Mouse (Mus musculus) liver, adult 2 months (tissue): ENCODE data around the gene Psmg3. TPM values are rescaled to one million over a fixed set of nuclear protein-coding genes. Genes with fewer than 3 reads are reported as not detected.

Source experiments
- DNase-seq: peaks from one replicate; pipeline ENCODE4 v3.0.0-alpha.2; 2011; ENCODE audit warnings: low read depth, low spot score; ENCODE audit errors: extremely low read depth
- H3K27ac ChIP-seq: fragments of 200-500 bp; replicated peaks from 2 replicates; pipeline ENCODE4 v1.5.1; 2012; ENCODE audit warnings: low read depth, mild to moderate bottlenecking, control low read depth, inconsistent platforms, low read length; ENCODE audit not compliant: insufficient read depth
- H3K27me3 ChIP-seq: fragments of 200-500 bp; 2 replicates; pipeline ENCODE4 v1.6.1; 2012; ENCODE audit warnings: mild to moderate bottlenecking, moderate library complexity, low read length, inconsistent platforms; ENCODE audit not compliant: control insufficient read depth, insufficient read depth
- H3K36me3 ChIP-seq: fragments of 200-500 bp; 2 replicates; pipeline ENCODE4 v1.6.1; 2012; ENCODE audit warnings: low read length, inconsistent platforms; ENCODE audit not compliant: control insufficient read depth, insufficient read depth
- H3K4me1 ChIP-seq: fragments of 200-500 bp; 2 replicates; pipeline ENCODE4 v1.6.1; 2011; ENCODE audit warnings: low read length; ENCODE audit not compliant: control insufficient read depth, insufficient read depth
- H3K4me3 ChIP-seq: fragments of 200-500 bp; 2 replicates; pipeline ENCODE4 v1.5.1; 2011; ENCODE audit warnings: low read depth, mild to moderate bottlenecking, control low read depth, low read length, moderate library complexity; ENCODE audit not compliant: insufficient read depth
- H3K79me2 ChIP-seq: fragments of 200-500 bp; 2 replicates; pipeline ENCODE4 v1.6.1; 2012; ENCODE audit warnings: inconsistent platforms, mild to moderate bottlenecking, low read length, moderate library complexity; ENCODE audit not compliant: control insufficient read depth, insufficient read depth
- H3K9ac ChIP-seq: fragments of 200-500 bp; 2 replicates; pipeline ENCODE4 v1.6.1; 2012; ENCODE audit warnings: low read depth, mild to moderate bottlenecking, control low read depth, inconsistent platforms, low read length
- CTCF ChIP-seq: fragments of 200-500 bp; IDR thresholded peaks from 2 replicates; pipeline ENCODE4 v1.5.1; 2011; ENCODE audit warnings: low read depth, low read length, control low read depth
- POLR2A ChIP-seq: fragments of 200-500 bp; IDR thresholded peaks from 2 replicates; pipeline ENCODE4 v1.6.1; 2011; ENCODE audit warnings: low read length, control low read depth; ENCODE audit not compliant: insufficient read depth; ENCODE audit errors: extremely low read depth
- WGBS: fragments of 180-500 bp; shearing (Covaris S2); methylation state at CpG from one replicate; pipeline ENCODE4 v1.1.7; 2018; 5-methylcytosine and 5-hydroxymethylcytosine counted together
- polyA plus RNA-seq: library from polyadenylated mRNA; depleted of rRNA; stranded (reverse); fragments of >200 nt; gene quantifications from 2 replicates; pipeline ENCODE4 v1.2.3, GENCODE M21; 2012
- total RNA-seq: library from RNA; depleted of rRNA; stranded (reverse); fragments of >200 nt; gene quantifications from 2 replicates; pipeline ENCODE4 v1.2.3, GENCODE M21; 2014

The Psmg3 gene
- total and polyA plus RNA-seq, 2 experiments: 11.1 to 28.8 TPM

- Histone ChIP-seq H3K27ac (no peak overlapping the region), H3K9ac (no peak overlapping the region), H3K4me3 (no peak overlapping the region), H3K79me2 (no peaks in the 10 kb centered on the region), H3K36me3 (no peaks in the 10 kb centered on the region; the same call in 1 of the 2 replicates), H3K27me3 (no peaks in the 10 kb centered on the region), H3K4me1 (no peaks in the 10 kb centered on the region)
- no peak for DNase-seq
- WGBS: 96% methylated on average over 8 of the region's 8 CpGs
- TF ChIP-seq POLR2A (no peak), CTCF (no peak)
Measured at GRCm38 (mm10) chr5:139805924-139806323, 20.8 kb downstream of the Psmg3 start.

DNA sequence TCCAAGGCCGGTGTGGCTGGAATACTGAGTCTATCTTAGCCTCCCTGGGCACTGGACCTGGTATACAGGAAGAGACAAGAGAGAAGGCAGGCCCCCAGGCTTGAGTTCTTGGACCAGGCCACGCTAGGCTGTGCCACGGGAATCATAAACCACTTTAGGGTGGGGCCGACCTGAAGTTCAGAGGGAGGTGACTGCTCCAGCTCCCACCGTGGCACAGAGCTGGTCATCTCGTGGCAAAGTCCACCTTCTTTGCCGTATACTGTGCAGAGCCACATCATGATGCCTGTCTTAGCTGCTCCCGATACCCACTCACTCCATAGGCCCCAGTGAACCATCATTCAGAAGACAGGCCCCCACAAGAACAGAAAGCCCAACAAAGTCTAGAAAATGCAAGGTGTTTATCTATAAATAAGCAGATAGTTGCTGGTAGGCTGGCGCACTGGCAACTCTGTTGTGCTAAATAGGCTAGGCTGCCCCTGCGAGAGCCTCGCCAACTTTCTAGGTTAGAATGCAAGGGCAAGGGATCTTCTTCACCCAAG lies 22.0 kb downstream of the Psmg3 start:
- no peaks in the 10 kb centered on the region for H3K4me1 ChIP-seq
- no peak overlapping the region for H3K4me3 ChIP-seq
- DNase-seq: no peak
- TF ChIP-seq CTCF (no peak), POLR2A (no peak)
- 86% methylated on average over 11 of the region's 11 CpGs for WGBS
- H3K27ac ChIP-seq: no peak overlapping the region
- H3K27me3 ChIP-seq: no peaks in the 10 kb centered on the region
- H3K9ac ChIP-seq: no peak overlapping the region
- H3K36me3 ChIP-seq: 0 out of 2 replicates have a peak, but pooled peaks cover 1% of the 10 kb centered on the region
- no peaks in the 10 kb centered on the region for H3K79me2 ChIP-seq

GRCm38 (mm10) chr5:139804107-139804551 lies 22.6 kb downstream of the Psmg3 start:
- H3K36me3 ChIP-seq: 0 out of 2 replicates have a peak, but pooled peaks cover 1% of the 10 kb centered on the region
- no peak overlapping the region for H3K9ac ChIP-seq
- WGBS: 59% methylated on average over 6 of the region's 6 CpGs
- H3K27ac ChIP-seq: no peak overlapping the region
- no peaks in the 10 kb centered on the region for H3K4me1 ChIP-seq
- no peak overlapping the region for H3K4me3 ChIP-seq
- no peaks in the 10 kb centered on the region for H3K79me2 ChIP-seq
- no peaks in the 10 kb centered on the region for H3K27me3 ChIP-seq
- TF ChIP-seq CTCF (0 out of 2 replicates have a peak, but pooled peaks have one; percentile 12), POLR2A (no peak)
- DNase-seq: no peak

- DNase-seq: peak; percentile 80
- no peak overlapping the region for H3K27ac ChIP-seq
Measured at GRCm38 (mm10) chr5:139803601-139804102, 23.0 kb downstream of the Psmg3 start.

DNA sequence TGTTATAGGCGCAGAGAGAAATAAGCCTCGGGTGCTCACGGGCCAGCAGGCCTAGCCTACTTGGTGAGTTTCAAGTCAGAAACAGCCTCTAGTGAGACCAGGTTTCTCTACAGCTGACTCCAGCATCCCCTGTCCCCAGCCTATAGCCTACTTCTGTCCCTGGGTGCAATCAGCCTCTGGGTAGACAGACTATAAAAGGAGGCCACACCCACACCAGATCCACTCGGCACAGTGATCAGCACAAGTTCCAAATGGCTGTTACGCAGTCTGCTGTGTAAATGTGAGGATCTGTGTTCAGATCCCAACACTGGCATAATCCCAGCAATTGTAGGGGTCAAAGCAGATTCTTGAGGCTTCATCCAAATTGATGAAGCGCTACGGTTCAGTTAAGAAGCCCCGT lies 23.5 kb downstream of the Psmg3 start:
- 76% methylated on average over 8 of the region's 8 CpGs for WGBS
- H3K4me3 ChIP-seq: no peak overlapping the region
- H3K79me2 ChIP-seq: 0 out of 2 replicates have a peak, but pooled peaks cover 4% of the 10 kb centered on the region
- H3K27ac ChIP-seq: no peak overlapping the region
- H3K4me1 ChIP-seq: no peaks in the 10 kb centered on the region
- 0 out of 2 replicates have a peak, but pooled peaks cover 1% of the 10 kb centered on the region for H3K36me3 ChIP-seq
- TF ChIP-seq POLR2A: no peak
- TF ChIP-seq CTCF: no peak
- no peaks in the 10 kb centered on the region for H3K27me3 ChIP-seq
- no peak for DNase-seq
- no peak overlapping the region for H3K9ac ChIP-seq

More at GRCm38 (mm10) chr5:139803601-139804102, 23.0 kb downstream of the Psmg3 start:
- Histone ChIP-seq H3K27me3 (no peaks in the 10 kb centered on the region), H3K79me2 (no peaks in the 10 kb centered on the region), H3K4me1 (no peaks in the 10 kb centered on the region), H3K9ac (no peak overlapping the region), H3K36me3 (0 out of 2 replicates have a peak, but pooled peaks cover 1% of the 10 kb centered on the region), H3K4me3 (no peak overlapping the region)
- 21% methylated on average over 12 of the region's 12 CpGs for WGBS
- TF ChIP-seq POLR2A (no peak), CTCF (peak; percentile 32; the same call in 1 of the 2 replicates)

GRCm38 (mm10) chr5:139801880-139802279 lies 24.8 kb downstream of the Psmg3 start:
- TF ChIP-seq CTCF (no peak), POLR2A (no peak)
- DNase-seq: no peak
- 88% methylated on average over 10 of the region's 10 CpGs for WGBS
- Histone ChIP-seq H3K4me3 (no peak overlapping the region), H3K9ac (no peak overlapping the region), H3K36me3 (0 out of 2 replicates have a peak, but pooled peaks cover 1% of the 10 kb centered on the region), H3K4me1 (no peaks in the 10 kb centered on the region), H3K27ac (no peak overlapping the region), H3K79me2 (peaks cover 15% of the 10 kb centered on the region; the same call in 1 of the 2 replicates), H3K27me3 (no peaks in the 10 kb centered on the region)
